Mouse (Mus musculus) cerebellum, adult 2 months (tissue): Measurements from ENCODE around the gene Carmil1.

Source experiments
- CTCF ChIP-seq: fragments of 200-500 bp; IDR thresholded peaks from 2 replicates; pipeline ENCODE4 v1.5.1; 2011; ENCODE audit warnings: low read depth, mild to moderate bottlenecking, control low read depth, low read length, moderate library complexity, borderline replicate concordance; ENCODE audit not compliant: insufficient read depth
- POLR2A ChIP-seq: fragments of 200-500 bp; IDR thresholded peaks from 2 replicates; pipeline ENCODE4 v1.6.1; 2011; ENCODE audit warnings: low read length, control low read depth, borderline replicate concordance; ENCODE audit not compliant: insufficient read depth

DNA sequence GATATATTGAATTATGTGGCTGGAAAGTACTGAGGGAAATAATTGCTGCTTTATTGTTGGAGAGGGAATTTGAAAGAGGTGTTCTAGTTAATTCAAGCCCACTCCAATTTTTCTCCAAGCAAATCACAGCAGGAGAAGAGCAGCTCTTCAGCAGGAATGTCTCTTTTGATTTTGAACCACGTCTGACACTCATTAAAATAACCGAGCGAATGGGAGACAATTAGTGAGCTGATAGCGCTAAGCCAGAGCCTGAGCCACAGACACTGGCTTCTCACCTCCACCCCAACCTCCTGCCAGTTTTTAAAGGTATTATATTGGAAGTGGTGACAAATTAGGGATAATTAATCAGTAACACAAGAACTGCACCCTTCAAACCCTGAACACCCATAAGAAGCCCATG, 217.8 kb downstream of the Carmil1 start:
- TF ChIP-seq POLR2A = no peak
- no peak for TF ChIP-seq CTCF
